Mouse (Mus musculus): ENCODE results near the gene Kcnt2.

The Kcnt2 gene

GRCm38 (mm10) chr1:140245876-140246597 lies at the start of gene Kcnt2:
Gene Kcnt2, plus strand, starts transcription at chr1:140246158.
- in situ Hi-C loops (cut with MboI, MseI), result no loop called here

- in situ Hi-C loops (cut with MboI, MseI), result no loop called here
Observed at GRCm38 (mm10) chr1:140205329-140205728, 40.6 kb upstream of the Kcnt2 start.

GRCm38 (mm10) chr1:140225221-140225620 lies 20.7 kb upstream of the Kcnt2 start:
- in situ Hi-C loops (cut with MboI, MseI), result loop anchor here (10.0 kb wide), 1 partner anchor 480 kb away; no protein-coding TSS in a partner anchor

GRCm38 (mm10) chr1:140226673-140227072 lies 19.3 kb upstream of the Kcnt2 start:
- in situ Hi-C loops (cut with MboI, MseI), result loop anchor here (10.0 kb wide), 1 partner anchor 482 kb away; no protein-coding TSS in a partner anchor

GRCm38 (mm10) chr1:140245465-140245864 lies 493 bp upstream of the Kcnt2 start:
- in situ Hi-C loops (cut with MboI, MseI), result no loop called here

- in situ Hi-C loops (cut with MboI, MseI), result no loop called here
Observed at GRCm38 (mm10) chr1:140264696-140265095, 18.7 kb downstream of the Kcnt2 start.

GRCm38 (mm10) chr1:140266047-140266446 lies 20.1 kb downstream of the Kcnt2 start:
- in situ Hi-C loops (cut with MboI, MseI), result no loop called here

GRCm38 (mm10) chr1:140266643-140267286 lies 20.8 kb downstream of the Kcnt2 start:
- in situ Hi-C loops (cut with MboI, MseI), result no loop called here

GRCm38 (mm10) chr1:140267288-140267687 lies 21.3 kb downstream of the Kcnt2 start:
- in situ Hi-C loops (cut with MboI, MseI), result no loop called here

GRCm38 (mm10) chr1:140273624-140274023 lies 27.7 kb downstream of the Kcnt2 start:
- in situ Hi-C loops (cut with MboI, MseI), result no loop called here

GRCm38 (mm10) chr1:140275813-140276212 lies 29.9 kb downstream of the Kcnt2 start:
- in situ Hi-C loops (cut with MboI, MseI), result no loop called here

GRCm38 (mm10) chr1:140293140-140293539 lies 47.2 kb downstream of the Kcnt2 start:
- in situ Hi-C loops (cut with MboI, MseI), result no loop called here

- in situ Hi-C loops (cut with MboI, MseI), result no loop called here
Observed at GRCm38 (mm10) chr1:140295482-140295881, 49.5 kb downstream of the Kcnt2 start.

GRCm38 (mm10) chr1:140304244-140304643 lies 58.3 kb downstream of the Kcnt2 start:
- in situ Hi-C loops (cut with MboI, MseI), result no loop called here

- in situ Hi-C loops (cut with MboI, MseI), result no loop called here
Observed at GRCm38 (mm10) chr1:140305344-140305743, 59.4 kb downstream of the Kcnt2 start.

GRCm38 (mm10) chr1:140306339-140306738 lies 60.4 kb downstream of the Kcnt2 start:
- in situ Hi-C loops (cut with MboI, MseI), result no loop called here

GRCm38 (mm10) chr1:140310739-140311138 lies 64.8 kb downstream of the Kcnt2 start:
- in situ Hi-C loops (cut with MboI, MseI), result no loop called here

- in situ Hi-C loops (cut with MboI, MseI), result no loop called here
Observed at GRCm38 (mm10) chr1:140325088-140325487, 79.1 kb downstream of the Kcnt2 start.

- in situ Hi-C loops (cut with MboI, MseI), result no loop called here
Observed at GRCm38 (mm10) chr1:140326709-140327108, 80.8 kb downstream of the Kcnt2 start.

GRCm38 (mm10) chr1:140333702-140334101 lies 87.7 kb downstream of the Kcnt2 start:
- in situ Hi-C loops (cut with MboI, MseI), result no loop called here

- in situ Hi-C loops (cut with MboI, MseI), result no loop called here
Observed at GRCm38 (mm10) chr1:140338417-140338816, 92.5 kb downstream of the Kcnt2 start.

- in situ Hi-C loops (cut with MboI, MseI), result no loop called here
Observed at GRCm38 (mm10) chr1:140339368-140339767, 93.4 kb downstream of the Kcnt2 start.

- in situ Hi-C loops (cut with MboI, MseI), result no loop called here
Observed at GRCm38 (mm10) chr1:140364787-140365186, 118.8 kb downstream of the Kcnt2 start.
